Mouse (Mus musculus) megakaryocyte-erythroid progenitor cell, adult 5 weeks (primary cell): ENCODE measurements around the gene Spag7. TPM values are rescaled to one million over a fixed set of nuclear protein-coding genes. Genes with fewer than 3 reads are reported as not detected.

Experiments
- polyA plus RNA-seq: library from polyadenylated mRNA; stranded (reverse); fragments of >175 nt; gene quantifications from 2 replicates; pipeline ENCODE4 v1.2.3, GENCODE M21; 2012

The Spag7 gene
- polyA plus RNA-seq = 143 and 161 TPM in 2 replicates

GRCm38 (mm10) chr11:70668771-70669505, at the start of gene Spag7:
Spag7 (minus strand) TSS chr11:70669416.

GRCm38 (mm10) chr11:70699722-70700556, 30.7 kb upstream of the Spag7 start, which contains the start of the genes Inca1 and Kif1c:
Inca1 (minus strand) TSS chr11:70700155.
Kif1c (plus strand) TSS chr11:70700548.

GRCm38 (mm10) chr11:70687601-70688199, 18.5 kb upstream of the Spag7 start, which contains the start of gene Camta2:
Camta2 (minus strand) TSS chr11:70688105.

GRCm38 (mm10) chr11:70656964-70657363, 12.3 kb downstream of the Spag7 start, which contains the start of gene Eno3:
Eno3 (plus strand) TSS chr11:70657202.

GRCm38 (mm10) chr11:70654198-70654922, 14.9 kb downstream of the Spag7 start, which contains the start of gene Pfn1:
Pfn1 (minus strand) TSS chr11:70654644.

GRCm38 (mm10) chr11:70646691-70647650, 22.2 kb downstream of the Spag7 start, which contains the start of the genes Rnf167 and Slc25a11:
Rnf167 (plus strand) TSS chr11:70647235.
Slc25a11 (minus strand) TSS chr11:70647479.

GRCm38 (mm10) chr11:70638714-70639278, 30.4 kb downstream of the Spag7 start, which contains the start of gene Gp1ba:
Gp1ba (plus strand) TSS chr11:70639122.

GRCm38 (mm10) chr11:70619101-70619500, 50.1 kb downstream of the Spag7 start, which contains the start of gene Chrne:
Chrne (minus strand) TSS chr11:70619216.

GRCm38 (mm10) chr11:70615516-70616093, 53.6 kb downstream of the Spag7 start, which contains the start of gene 4930544D05Rik:
4930544D05Rik (plus strand) TSS chr11:70615848.

Other genes starting within 250 kb of the Spag7 start
- 349 and 402 TPM in 2 replicates for gene Arrb2, start 236.8 kb downstream of the Spag7 start, polyA plus RNA-seq
- gene Med11, start 217.5 kb downstream of the Spag7 start, polyA plus RNA-seq = 24.9 and 28.5 TPM in 2 replicates
- gene Zmynd15, start 210.0 kb downstream of the Spag7 start, polyA plus RNA-seq = 0.09 and 0.15 TPM in 2 replicates
- gene Cxcl16, start 209.4 kb downstream of the Spag7 start, polyA plus RNA-seq = 1.6 and 1.8 TPM in 2 replicates
- gene Tm4sf5, start 164.2 kb downstream of the Spag7 start, polyA plus RNA-seq = 0.42 TPM in 1 of 2 replicates, not detected in the other
- gene Vmo1, start 154.8 kb downstream of the Spag7 start, polyA plus RNA-seq = not detected in 2 replicates
- gene Gltpd2, start 150.2 kb downstream of the Spag7 start, polyA plus RNA-seq = not detected in 2 replicates
- gene Psmb6, start 144.0 kb downstream of the Spag7 start, polyA plus RNA-seq = 185 and 211 TPM in 2 replicates
- gene Gm40193, start 136.5 kb downstream of the Spag7 start, polyA plus RNA-seq = not detected in 2 replicates
- 1.1 TPM in 2 replicates for gene Pld2, start 129.4 kb downstream of the Spag7 start, polyA plus RNA-seq
- gene Mink1, start 106.5 kb downstream of the Spag7 start, polyA plus RNA-seq = 117 and 179 TPM in 2 replicates
- gene 4930544D05Rik, start 53.6 kb downstream of the Spag7 start, polyA plus RNA-seq = 0.17 TPM in 1 of 2 replicates, not detected in the other
- 1.0 and 1.2 TPM in 2 replicates for gene Chrne, start 50.2 kb downstream of the Spag7 start, polyA plus RNA-seq
- 3.5 and 6.6 TPM in 2 replicates for gene Gp1ba, start 30.3 kb downstream of the Spag7 start, polyA plus RNA-seq
- gene Rnf167, start 22.2 kb downstream of the Spag7 start, polyA plus RNA-seq = 78.2 and 81.9 TPM in 2 replicates
- 60.3 and 74.3 TPM in 2 replicates for gene Slc25a11, start 21.9 kb downstream of the Spag7 start, polyA plus RNA-seq
- 3,087 and 3,292 TPM in 2 replicates for gene Pfn1, start 14.8 kb downstream of the Spag7 start, polyA plus RNA-seq
- gene Eno3, start 12.2 kb downstream of the Spag7 start, polyA plus RNA-seq = 3.1 and 4.0 TPM in 2 replicates
- 24.6 and 31.2 TPM in 2 replicates for gene Camta2, start 18.7 kb upstream of the Spag7 start, polyA plus RNA-seq
- gene Inca1, start 30.7 kb upstream of the Spag7 start, polyA plus RNA-seq = not detected in 2 replicates
- gene Kif1c, start 31.1 kb upstream of the Spag7 start, polyA plus RNA-seq = 18.0 and 20.3 TPM in 2 replicates
- 1.4 and 1.6 TPM in 2 replicates for gene Zfp3, start 94.8 kb upstream of the Spag7 start, polyA plus RNA-seq
- gene Scimp, start 143.2 kb upstream of the Spag7 start, polyA plus RNA-seq = not detected in 2 replicates
- gene Rabep1, start 175.4 kb upstream of the Spag7 start, polyA plus RNA-seq = 14.1 and 14.7 TPM in 2 replicates